Mouse (Mus musculus) heart, embryonic 12.5 days (tissue): ENCODE data around the gene Fam24b. TPM values are rescaled to one million over a fixed set of nuclear protein-coding genes. Genes with fewer than 3 reads are reported as not detected.

Source experiments
- ATAC-seq: fragments of 200-750 bp; cut with Nextera tagmentation; 2 replicates; pipeline ENCODE4 v1.8.0; 2017; ENCODE audit warnings: moderate TSS enrichment, moderate library complexity; ENCODE audit not compliant: insufficient number of reproducible peaks, low FRiP score
- H3K27ac ChIP-seq: fragments of 300-500 bp; sonication (generic); 2 replicates; pipeline ENCODE4 v1.5.1; 2016; ENCODE audit warnings: mild to moderate bottlenecking, moderate library complexity; ENCODE audit not compliant: poor library complexity, severe bottlenecking
- H3K27me3 ChIP-seq: fragments of 300-500 bp; sonication (generic); replicated peaks from 2 replicates; pipeline ENCODE4 v1.6.1; 2016; ENCODE audit warnings: mild to moderate bottlenecking, moderate library complexity
- H3K36me3 ChIP-seq: fragments of 300-500 bp; sonication (generic); 2 replicates; pipeline ENCODE4 v1.6.1; 2016; ENCODE audit warnings: mild to moderate bottlenecking, moderate library complexity
- H3K4me1 ChIP-seq: fragments of 300-500 bp; sonication (generic); replicated peaks from 2 replicates; pipeline ENCODE4 v1.6.1; 2016; ENCODE audit warnings: mild to moderate bottlenecking
- H3K4me2 ChIP-seq: fragments of 300-500 bp; sonication (generic); 2 replicates; pipeline ENCODE4 v1.6.1; 2016; ENCODE audit warnings: mild to moderate bottlenecking, moderate library complexity
- H3K4me3 ChIP-seq: fragments of 300-500 bp; sonication (generic); 2 replicates; pipeline ENCODE4 v1.5.1; 2016; ENCODE audit warnings: mild to moderate bottlenecking
- H3K9ac ChIP-seq: fragments of 300-500 bp; sonication (generic); 2 replicates; pipeline ENCODE4 v1.6.1; 2016; ENCODE audit warnings: mild to moderate bottlenecking, moderate library complexity
- H3K9me3 ChIP-seq: fragments of 300-500 bp; sonication (generic); replicated peaks from 2 replicates; pipeline ENCODE4 v1.6.1; 2016; ENCODE audit warnings: mild to moderate bottlenecking, moderate library complexity
- WGBS: fragments of 180-500 bp; shearing (Covaris S2); methylation state at CpG from one replicate; pipeline ENCODE4 v1.1.7; 2016; 5-methylcytosine and 5-hydroxymethylcytosine counted together
- polyA plus RNA-seq: library from polyadenylated mRNA; unstranded; fragments of >200 nt; fragmentation: Nextera tagmentation; extraction: Ambion mirVana; gene quantifications from 2 replicates; pipeline ENCODE4 v1.2.1, GENCODE M21; 2016

Fam24b gene
- polyA plus RNA-seq, 1 experiment from 2014 or later, result not detected

DNA sequence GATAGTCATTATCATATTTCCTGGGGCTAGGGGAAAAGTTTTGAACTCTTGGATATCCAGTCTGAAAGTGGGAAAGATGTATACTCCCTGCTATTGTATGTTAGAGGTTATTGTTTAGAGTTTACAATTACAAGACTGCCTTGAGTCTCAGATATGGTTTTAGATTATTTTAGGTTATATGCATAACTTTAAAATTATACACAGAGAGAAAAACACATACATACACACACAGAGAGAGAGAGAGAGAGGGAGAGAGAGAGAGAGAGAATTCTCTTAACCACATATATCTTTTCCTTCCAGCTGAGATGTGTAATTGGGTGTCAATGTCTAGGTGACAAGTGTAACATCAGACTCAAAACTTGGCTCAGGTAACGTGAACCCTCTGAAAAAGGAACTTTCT is 4.2 kb upstream of the Fam24b start, which contains the start of gene Fam24a:
TSS of gene Fam24a (plus strand) at position 301 of the 400 bp plus-strand sequence.
- Histone ChIP-seq H3K36me3 (peaks cover 3% of the 10 kb centered on the region; the same call in 1 of the 2 replicates), H3K4me3 (no peak within 1 kb of the TSS), H3K27me3 (no peaks in the 10 kb centered on the region), H3K9me3 (no peaks in the 10 kb centered on the region), H3K4me2 (no peak within 1 kb of the TSS), H3K4me1 (0 out of 2 replicates have a peak, but pooled peaks cover 4% of the 10 kb centered on the region), H3K9ac (no peak within 1 kb of the TSS), H3K27ac (no peak within 1 kb of the TSS)
- ATAC-seq, result no peak
- WGBS, result 48% methylated on average over 1 of the region's 1 CpGs

DNA sequence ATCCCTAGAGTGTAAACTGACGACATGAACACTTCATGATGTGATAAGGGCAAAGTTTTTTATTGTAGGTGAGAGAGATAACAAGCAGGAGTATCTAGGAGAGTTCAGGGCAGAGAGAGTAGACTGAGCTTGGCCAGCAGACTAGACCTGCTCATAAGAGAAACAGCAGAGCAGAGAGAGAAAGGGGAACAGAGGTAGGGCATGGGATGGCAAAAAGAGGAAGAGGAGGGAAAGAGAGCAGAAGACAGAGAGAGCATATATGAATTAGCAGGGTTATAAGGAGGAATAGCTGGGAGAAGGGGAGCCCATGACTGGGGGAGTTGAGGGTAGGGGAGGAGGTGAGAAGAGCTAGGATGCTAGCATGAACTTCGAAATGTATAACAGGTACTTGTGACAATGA is 2.4 kb upstream of the Fam24b start:
- H3K9ac ChIP-seq, result no peak overlapping the region
- no peak overlapping the region for H3K4me3 ChIP-seq
- H3K27me3 ChIP-seq, result no peaks in the 10 kb centered on the region
- H3K4me1 ChIP-seq, result 0 out of 2 replicates have a peak, but pooled peaks cover 4% of the 10 kb centered on the region
- no peak overlapping the region for H3K27ac ChIP-seq
- H3K4me2 ChIP-seq, result no peak overlapping the region
- ATAC-seq, result no peak
- WGBS, result 49% methylated on average over 2 of the region's 2 CpGs
- no peaks in the 10 kb centered on the region for H3K9me3 ChIP-seq
- no peaks in the 10 kb centered on the region for H3K36me3 ChIP-seq

DNA sequence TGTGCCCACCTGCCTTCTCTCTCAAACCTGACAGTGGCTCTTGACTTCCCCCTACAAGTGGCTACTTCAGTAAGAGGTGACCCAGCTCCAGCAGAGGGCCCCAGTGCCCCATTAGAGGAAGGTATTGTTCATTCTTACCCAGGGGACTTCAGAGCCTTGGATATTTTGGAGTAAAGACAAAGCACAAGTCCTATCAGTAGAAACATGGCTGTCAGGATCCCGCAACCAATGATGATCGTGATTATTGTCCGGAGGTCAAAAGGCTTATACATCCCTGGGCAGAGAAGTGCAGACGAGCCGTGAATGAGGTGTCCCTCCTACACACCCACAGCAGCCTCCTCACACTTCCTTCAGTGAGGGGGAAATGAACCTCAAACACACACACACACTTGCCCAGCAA is 2.3 kb downstream of the Fam24b start:
- no peak for ATAC-seq
- H3K9me3 ChIP-seq, result no peaks in the 10 kb centered on the region
- 0 out of 2 replicates have a peak, but pooled peaks cover 4% of the 10 kb centered on the region for H3K4me1 ChIP-seq
- no peaks in the 10 kb centered on the region for H3K36me3 ChIP-seq
- no peak overlapping the region for H3K4me3 ChIP-seq
- no peak overlapping the region for H3K9ac ChIP-seq
- no peaks in the 10 kb centered on the region for H3K27me3 ChIP-seq
- H3K4me2 ChIP-seq, result no peak overlapping the region
- 79% methylated on average over 5 of the region's 5 CpGs for WGBS
- no peak overlapping the region for H3K27ac ChIP-seq

DNA sequence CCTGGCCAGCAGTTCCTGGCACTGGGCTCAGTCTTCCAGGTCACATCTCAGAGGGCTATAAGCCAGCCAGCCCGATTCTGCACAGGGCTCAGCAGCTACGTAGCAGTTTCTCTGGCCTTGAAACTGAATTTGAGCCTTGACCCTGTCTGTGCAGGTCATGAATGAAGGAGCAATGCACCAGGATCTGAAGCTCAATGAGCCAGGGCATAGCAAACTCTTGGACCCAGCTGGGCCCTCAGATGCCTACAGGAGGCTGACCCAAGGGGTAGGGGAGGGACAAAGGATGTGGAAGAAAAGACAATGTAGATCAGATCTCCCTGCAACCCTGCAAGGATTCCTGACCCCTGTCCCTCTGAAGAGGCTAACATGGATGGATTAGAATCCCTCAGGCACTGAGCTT is 7.1 kb downstream of the Fam24b start, which contains the start of gene Cuzd1:
TSS of gene Cuzd1 (minus strand) at position 101 of the 400 bp plus-strand sequence.
- Histone ChIP-seq H3K4me1 (peaks cover 12% of the 10 kb centered on the region), H3K36me3 (no peaks in the 10 kb centered on the region), H3K4me3 (no peak within 1 kb of the TSS), H3K4me2 (no peak within 1 kb of the TSS), H3K9me3 (no peaks in the 10 kb centered on the region), H3K27ac (no peak within 1 kb of the TSS), H3K27me3 (no peaks in the 10 kb centered on the region), H3K9ac (no peak within 1 kb of the TSS)
- 77% methylated on average over 2 of the region's 2 CpGs for WGBS
- ATAC-seq, result no peak

DNA sequence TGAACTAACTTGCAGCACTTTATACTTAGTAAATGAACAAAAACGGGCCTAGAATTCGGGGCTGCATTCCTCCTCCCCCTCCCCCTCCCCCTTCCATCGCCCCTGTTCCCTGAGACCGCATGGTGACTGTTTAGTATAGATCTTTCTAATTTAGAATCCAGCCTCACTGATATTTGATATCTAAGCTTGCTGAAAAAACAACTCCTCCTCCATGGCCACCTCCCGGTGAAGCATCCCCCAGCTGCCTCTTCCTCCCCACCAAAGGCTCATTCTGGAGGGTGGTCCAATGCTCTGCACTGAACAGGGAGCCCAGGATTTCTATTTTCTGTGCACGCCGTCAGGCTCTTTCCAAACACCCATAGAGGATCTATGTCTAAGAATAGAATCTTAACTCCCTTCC is 11.0 kb downstream of the Fam24b start:
- WGBS, result 43% methylated on average over 5 of the region's 7 CpGs
- H3K36me3 ChIP-seq, result no peaks in the 10 kb centered on the region
- no peaks in the 10 kb centered on the region for H3K9me3 ChIP-seq
- ATAC-seq, result no peak
- H3K27me3 ChIP-seq, result no peaks in the 10 kb centered on the region
- peaks cover 12% of the 10 kb centered on the region for H3K4me1 ChIP-seq
- H3K4me3 ChIP-seq, result no peak overlapping the region
- no peak overlapping the region for H3K9ac ChIP-seq
- H3K4me2 ChIP-seq, result no peak overlapping the region
- no peak overlapping the region for H3K27ac ChIP-seq

DNA sequence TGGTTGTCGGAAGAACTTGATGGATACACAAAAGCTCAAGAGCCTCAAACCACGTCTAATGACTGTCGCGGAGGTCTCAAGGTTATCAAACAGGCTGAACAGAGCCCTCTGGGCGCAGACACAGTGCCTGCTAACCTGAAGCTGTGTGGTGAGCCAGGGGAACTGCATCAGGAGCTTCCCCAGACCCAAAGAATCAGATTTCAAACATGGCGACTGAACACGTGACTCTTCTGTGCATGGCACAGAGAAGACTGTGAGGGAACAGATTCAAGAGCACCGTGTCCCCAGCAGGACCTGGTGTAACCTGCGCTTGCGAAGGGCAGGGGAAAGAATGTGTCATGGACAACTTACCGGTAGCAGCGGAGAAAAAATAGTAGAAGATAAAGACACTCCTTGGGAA is 11.7 kb downstream of the Fam24b start:
- Histone ChIP-seq H3K4me1 (peaks cover 12% of the 10 kb centered on the region), H3K9me3 (no peaks in the 10 kb centered on the region), H3K36me3 (no peaks in the 10 kb centered on the region), H3K27ac (no peak overlapping the region), H3K4me2 (no peak overlapping the region), H3K4me3 (no peak overlapping the region), H3K9ac (no peak overlapping the region), H3K27me3 (no peaks in the 10 kb centered on the region)
- ATAC-seq, result no peak
- WGBS, result 49% methylated on average over 12 of the region's 12 CpGs

DNA sequence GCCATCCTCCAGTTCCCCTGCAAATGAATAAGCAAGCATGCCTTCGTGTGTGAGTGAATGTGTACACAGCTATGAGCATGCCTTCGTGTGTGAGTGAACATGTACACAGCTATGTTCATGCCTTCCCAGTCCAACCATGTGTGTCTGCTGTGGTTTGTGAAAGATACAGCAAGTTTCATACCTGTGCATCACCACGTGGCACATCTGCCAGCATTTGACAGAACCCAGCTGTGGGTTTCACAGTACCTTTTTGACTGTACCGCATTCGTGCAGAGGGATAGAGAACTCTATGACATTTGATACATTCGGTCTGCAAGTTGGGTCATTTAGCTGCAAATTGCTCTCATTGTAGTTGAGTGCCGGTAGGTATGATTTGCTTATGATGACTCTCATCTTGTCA is 14.8 kb downstream of the Fam24b start:
- 74% methylated on average over 7 of the region's 7 CpGs for WGBS
- H3K4me2 ChIP-seq, result no peak overlapping the region
- no peak overlapping the region for H3K27ac ChIP-seq
- H3K9me3 ChIP-seq, result no peaks in the 10 kb centered on the region
- no peak overlapping the region for H3K4me3 ChIP-seq
- H3K9ac ChIP-seq, result no peak overlapping the region
- no peaks in the 10 kb centered on the region for H3K27me3 ChIP-seq
- H3K4me1 ChIP-seq, result peaks cover 12% of the 10 kb centered on the region
- H3K36me3 ChIP-seq, result no peaks in the 10 kb centered on the region
- no peak for ATAC-seq

DNA sequence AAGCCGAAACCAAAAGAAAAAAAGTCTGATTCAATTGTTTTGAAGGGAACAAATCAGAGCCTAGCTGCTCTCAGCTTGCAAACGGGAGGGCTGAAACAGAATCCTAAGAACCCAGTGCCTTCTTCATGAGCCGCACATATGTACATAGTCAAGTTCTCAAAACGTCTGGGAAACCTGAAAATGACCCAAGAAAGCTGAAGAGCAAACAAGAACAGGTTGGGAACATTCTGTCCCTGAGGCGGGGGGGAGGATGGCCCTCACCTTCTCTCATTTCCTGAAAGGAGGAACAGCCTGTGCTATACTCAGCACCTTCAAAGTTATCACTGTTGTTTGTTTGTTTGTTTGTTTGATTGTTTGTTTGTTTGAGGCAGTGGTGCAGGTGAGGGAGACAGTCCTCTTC is 22.6 kb downstream of the Fam24b start:
- WGBS, result 73% methylated on average over 5 of the region's 5 CpGs
- ATAC-seq, result no peak
- H3K9ac ChIP-seq, result no peak overlapping the region
- no peak overlapping the region for H3K27ac ChIP-seq
- no peak overlapping the region for H3K4me3 ChIP-seq
- H3K4me1 ChIP-seq, result no peaks in the 10 kb centered on the region
- no peaks in the 10 kb centered on the region for H3K36me3 ChIP-seq
- no peak overlapping the region for H3K4me2 ChIP-seq
- no peaks in the 10 kb centered on the region for H3K27me3 ChIP-seq
- H3K9me3 ChIP-seq, result no peaks in the 10 kb centered on the region

DNA sequence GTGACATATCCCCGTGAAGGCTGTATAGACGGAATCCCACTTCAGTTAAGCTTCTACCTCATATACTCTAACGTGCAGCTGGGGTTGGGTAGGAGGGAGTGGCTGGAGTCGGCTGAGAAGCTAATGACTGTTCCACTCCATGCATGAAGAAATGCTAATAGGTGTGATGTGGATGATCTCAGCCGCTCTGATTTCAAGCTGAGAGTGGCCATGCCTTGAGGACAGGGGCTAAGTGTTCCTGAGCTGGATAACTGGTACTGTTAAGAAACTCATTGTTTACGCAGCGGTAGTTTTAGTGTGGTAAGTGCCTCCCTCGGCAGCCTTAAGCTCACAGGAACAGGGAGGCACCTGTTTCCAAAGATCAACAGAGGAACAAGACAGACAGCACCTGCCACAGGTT is 26.0 kb downstream of the Fam24b start:
- no peak for ATAC-seq
- H3K4me3 ChIP-seq, result no peak overlapping the region
- WGBS, result 73% methylated on average over 8 of the region's 8 CpGs

DNA sequence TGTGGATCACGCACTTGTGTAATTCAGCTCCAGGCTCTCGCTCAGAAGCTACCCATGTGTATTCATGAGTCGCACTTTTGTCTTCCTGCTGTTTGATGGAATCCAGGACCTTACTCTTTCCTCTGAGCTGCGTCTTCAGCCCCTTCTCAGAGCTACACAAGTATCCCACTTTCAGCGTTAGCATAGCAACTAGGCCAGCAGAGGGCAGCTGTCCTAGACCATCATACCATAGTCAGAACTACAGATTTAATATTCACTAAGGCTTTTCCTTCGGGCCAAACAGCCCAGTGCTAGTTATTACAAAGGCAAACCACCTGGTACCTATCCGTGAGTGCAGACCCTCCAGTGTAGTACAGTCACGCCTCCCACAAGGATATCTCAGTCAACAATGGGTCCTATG is 32.2 kb downstream of the Fam24b start:
- Histone ChIP-seq H3K4me1 (no peaks in the 10 kb centered on the region), H3K4me3 (no peak overlapping the region), H3K27me3 (no peaks in the 10 kb centered on the region), H3K9ac (no peak overlapping the region), H3K9me3 (no peaks in the 10 kb centered on the region), H3K27ac (no peak overlapping the region), H3K36me3 (no peaks in the 10 kb centered on the region), H3K4me2 (no peak overlapping the region)
- 70% methylated on average over 8 of the region's 8 CpGs for WGBS
- ATAC-seq, result no peak

More for the DNA sequence above, 26.0 kb downstream of the Fam24b start:
- Histone ChIP-seq H3K36me3 (no peaks in the 10 kb centered on the region), H3K4me2 (no peak overlapping the region), H3K4me1 (no peaks in the 10 kb centered on the region), H3K9me3 (no peaks in the 10 kb centered on the region), H3K9ac (no peak overlapping the region), H3K27me3 (no peaks in the 10 kb centered on the region), H3K27ac (no peak overlapping the region)
